15 mouse cellular contexts compared by ENCODE assay signal in the genomic region with DNA sequence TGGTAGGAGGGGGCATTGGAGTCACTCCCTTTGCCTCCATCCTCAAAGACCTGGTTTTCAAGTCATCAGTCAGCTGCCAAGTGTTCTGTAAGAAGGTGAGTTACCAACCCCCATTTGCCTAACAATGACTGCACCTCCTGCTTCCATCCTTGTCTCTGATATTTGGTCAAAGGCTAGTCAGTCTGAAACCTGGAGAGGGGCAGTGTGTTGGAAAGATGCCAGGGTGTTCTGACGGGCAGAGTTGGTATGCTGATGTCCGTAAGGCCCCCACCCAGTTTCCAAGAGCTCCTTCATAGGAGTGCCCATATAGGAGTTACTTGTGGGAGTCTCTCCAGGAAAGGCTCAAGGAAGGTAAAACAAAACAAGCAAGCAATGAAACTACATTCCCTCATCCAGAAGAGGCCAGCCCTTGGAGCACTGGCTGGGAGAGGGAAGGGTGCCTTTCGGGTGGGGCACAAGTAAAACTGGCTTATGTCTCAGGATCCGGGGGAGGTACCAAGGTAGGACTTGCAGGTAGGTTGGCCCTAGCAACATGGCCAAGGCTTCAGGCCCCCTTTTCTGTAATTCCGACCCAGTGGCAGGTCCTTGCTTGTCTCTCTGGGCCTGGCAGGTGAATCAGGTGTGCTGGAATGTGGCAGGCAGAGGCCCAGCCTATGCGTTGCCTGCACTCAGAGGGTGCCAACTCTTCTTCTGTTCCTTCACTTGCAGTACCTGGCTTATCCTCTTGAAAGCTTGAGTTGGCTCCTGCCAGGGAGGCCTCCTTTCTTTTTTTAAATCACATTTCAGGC. TPM values are rescaled to one million over a fixed set of nuclear protein-coding genes. Genes with fewer than 3 reads are reported as not detected.
DNase-seq lines count a peak whose midpoint lies in the region; ATAC-seq and TF ChIP-seq lines count a peak whose summit lies in the region.
"Had no signal": no experiment of that assay in that cellular context is flagged by ENCODE, and none has a peak within 500 bp of the region (broad histone marks: within the 10 kb centered on the region; RNA-seq: fewer than 3 reads in every experiment).

No protein-coding gene starts in this region.

- DNase-seq in frontal cortex, postnatal 25 days (ENCODE audit: low spot score in 2 of 2): no peak
- peak; percentile 46 for DNase-seq in brain, adult 2 months (ENCODE audit: low read depth, low spot score)
- DNase-seq in cerebellum, postnatal 14 days: peak; percentile 57 to 63
- no peak for DNase-seq in thymus, postnatal 14 days
- DNase-seq: adrenal gland, postnatal 10 days; kidney, adult 18-20 months; kidney, postnatal 36 days; lung, adult 2 months; right cerebral cortex, postnatal 14 days had no signal

- 82% methylated on average over 6 of the region's 6 CpGs for WGBS in kidney, embryonic 14.5 days

- H3K9me3 ChIP-seq in kidney, embryonic 14.5 days (ENCODE audit: control insufficient read depth, low read length): no peaks in the 10 kb centered on the region

- H3K4me1 ChIP-seq in kidney, embryonic 14.5 days (ENCODE audit: control insufficient read depth, insufficient read depth, low read length): peaks cover 12% of the 10 kb centered on the region; the same call in 1 of the 2 replicates

- ATAC-seq in frontal cortex, adult (ENCODE audit: low TSS enrichment): 0 out of 2 replicates have a peak, but pooled peaks have one; percentile 8
- no peak for ATAC-seq in kidney, embryonic 14.5 days (ENCODE audit: low FRiP score, low TSS enrichment)

- no peaks in the 10 kb centered on the region for H3K79me2 ChIP-seq in myocyte (ENCODE audit: control insufficient read depth, insufficient read depth)

- H3K27ac ChIP-seq in kidney, embryonic 14.5 days (ENCODE audit: low read depth, low read length): no peak overlapping the region

- H3K27me3 ChIP-seq in myocyte (ENCODE audit: control insufficient read depth, insufficient read depth, insufficient read length): no peaks in the 10 kb centered on the region
- H3K27me3 ChIP-seq in kidney, embryonic 14.5 days (ENCODE audit: control insufficient read depth, insufficient read depth, low read length): no peaks in the 10 kb centered on the region

- no peaks in the 10 kb centered on the region for H3K36me3 ChIP-seq in myocyte (ENCODE audit: control insufficient read depth, insufficient read depth)
- H3K36me3 ChIP-seq in kidney, embryonic 14.5 days (ENCODE audit: control insufficient read depth, insufficient read depth, low read length): no peaks in the 10 kb centered on the region

- no peak overlapping the region for H3K4me3 ChIP-seq in myocyte
- no peak overlapping the region for H3K4me3 ChIP-seq in kidney, embryonic 14.5 days (ENCODE audit: low read length)

- no peak overlapping the region for H3K4me2 ChIP-seq in myocyte (ENCODE audit: low read depth)
- no peak overlapping the region for H3K4me2 ChIP-seq in kidney, embryonic 14.5 days (replicated peaks; ENCODE audit: low read depth, low read length)

- H3ac ChIP-seq in myocyte (ENCODE audit: control insufficient read depth, insufficient read length): no peak overlapping the region

- no peak for TF ChIP-seq POLR2A in myocyte (IDR thresholded peaks at IDR 0.05; ENCODE audit: insufficient read length, low read depth)

- H3K9ac ChIP-seq in kidney, embryonic 14.5 days (ENCODE audit: low read depth, low read length): no peak overlapping the region

TF ChIP-seq in myocyte, 11 proteins besides CTCF, POLR2A, EP300 and RAD21:
- TF ChIP-seq TCF12 (IDR thresholded peaks at IDR 0.05; ENCODE audit: insufficient read depth, poor library complexity, severe bottlenecking) (no peak), POLR2AphosphoS2 (IDR thresholded peaks at IDR 0.05; ENCODE audit: insufficient read length, low read depth) (peak; percentile 15)
TF ChIP-seq in myocyte: peak in this region for 1.

RNA-seq across cellular contexts. Expression of gene Shf, which starts 23.7 kb away (rescaled TPM):
- polyA plus RNA-seq in myocyte (2012; fragmentation: generic; extraction: Trizol): 48.5 TPM
- 3.5 and 5.5 TPM in 2 replicates for polyA plus RNA-seq in kidney, embryonic 14.5 days (2014; fragmentation: Nextera tagmentation; extraction: Ambion mirVana)

RNA-seq across cellular contexts. Expression of gene Duox1, which starts 29.8 kb away (rescaled TPM):
- polyA plus RNA-seq in myocyte (2012; fragmentation: generic; extraction: Trizol): 0.10 TPM
- polyA plus RNA-seq in kidney, embryonic 14.5 days (2014; fragmentation: Nextera tagmentation; extraction: Ambion mirVana): not detected in 2 replicates

RNA-seq across cellular contexts. Expression of gene Duoxa1, which starts 31.8 kb away (rescaled TPM):
- polyA plus RNA-seq in myocyte (2012; fragmentation: generic; extraction: Trizol): 2.6 TPM
- not detected in 2 replicates for polyA plus RNA-seq in kidney, embryonic 14.5 days (2014; fragmentation: Nextera tagmentation; extraction: Ambion mirVana)
- polyA plus RNA-seq: heart, embryonic 14.5 days; hindbrain, embryonic 11.5 days had no signal

RNA-seq across cellular contexts. Expression of gene Duoxa2, which starts 46.6 kb away (rescaled TPM):
- not detected for polyA plus RNA-seq in myocyte (2012; fragmentation: generic; extraction: Trizol)
- 0.22 TPM in 1 of 2 replicates, not detected in the other for polyA plus RNA-seq in kidney, embryonic 14.5 days (2014; fragmentation: Nextera tagmentation; extraction: Ambion mirVana)
- polyA plus RNA-seq: C2C12; heart, embryonic 14.5 days; hindbrain, embryonic 11.5 days had no signal

RNA-seq across cellular contexts. Expression of gene Duox2, which starts 47.1 kb away (rescaled TPM):
- 0.12 TPM for polyA plus RNA-seq in myocyte (2012; fragmentation: generic; extraction: Trizol)
- polyA plus RNA-seq in kidney, embryonic 14.5 days (2014; fragmentation: Nextera tagmentation; extraction: Ambion mirVana): 0.05 TPM in 1 of 2 replicates, not detected in the other
- polyA plus RNA-seq: hindbrain, embryonic 11.5 days had no signal

Comparison
In these comparisons a context has a peak if more than half of its experiments do, and no peak if none do; other contexts are left out.
1. DNase-seq: peak in brain, adult 2 months (single experiment) and cerebellum, postnatal 14 days (2 of 2); none in frontal cortex, postnatal 25 days (0 of 2) and thymus, postnatal 14 days (single experiment).